In the genomic region with DNA sequence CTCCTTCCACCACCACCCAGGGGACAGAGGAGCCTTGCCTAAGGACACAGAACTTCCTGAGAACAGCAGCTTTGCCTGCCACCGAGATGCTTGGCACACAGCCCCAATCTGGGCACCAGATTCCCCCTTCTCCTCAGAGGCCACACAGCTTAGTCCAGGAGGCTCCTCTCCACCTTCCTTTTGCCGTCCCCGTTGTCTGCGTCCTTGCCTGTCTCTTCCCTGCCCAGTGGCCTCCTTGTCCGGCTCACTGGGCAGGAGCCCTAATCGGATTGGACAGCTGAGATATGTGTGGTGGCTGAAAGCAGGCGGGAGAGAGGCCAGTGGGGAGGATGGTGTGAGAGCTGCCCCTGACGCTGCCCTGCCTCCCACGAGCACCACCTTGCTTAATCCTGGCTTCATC, we compare ENCODE assay signal across 8 mouse cellular contexts. TPM values are rescaled to one million over a fixed set of nuclear protein-coding genes. Genes with fewer than 3 reads are reported as not detected.
DNase-seq lines count a peak whose midpoint lies in the region; ATAC-seq and TF ChIP-seq lines count a peak whose summit lies in the region.

No protein-coding gene starts in this region.

- no peaks in the 10 kb centered on the region for H3K36me3 ChIP-seq in embryonic facial prominence, embryonic 14.5 days (ENCODE audit: control insufficient read depth, insufficient read depth, low read length)
- H3K36me3 ChIP-seq in intestine, postnatal 0 days (ENCODE audit: control insufficient read depth, insufficient read depth), result no peaks in the 10 kb centered on the region

- peaks cover 94% of the 10 kb centered on the region for H3K4me1 ChIP-seq in embryonic facial prominence, embryonic 14.5 days (ENCODE audit: control insufficient read depth, insufficient read depth, low read length)
- peaks cover 46% of the 10 kb centered on the region for H3K4me1 ChIP-seq in intestine, postnatal 0 days (replicated peaks; ENCODE audit: control insufficient read depth, insufficient read depth, low read length)

- no peak for TF ChIP-seq CTCF in intestine, postnatal 0 days (IDR thresholded peaks at IDR 0.05; ENCODE audit: low read depth)

- H3K9ac ChIP-seq in embryonic facial prominence, embryonic 14.5 days (ENCODE audit: low read depth, low read length), result peak overlapping the region; percentile 48
- no peak overlapping the region; the same call in 1 of the 2 replicates for H3K9ac ChIP-seq in intestine, postnatal 0 days (ENCODE audit: low read depth, low read length)

- H3K27me3 ChIP-seq in embryonic facial prominence, embryonic 14.5 days (replicated peaks; ENCODE audit: control insufficient read depth, insufficient read depth, low read length), result no peaks in the 10 kb centered on the region
- no peaks in the 10 kb centered on the region for H3K27me3 ChIP-seq in intestine, postnatal 0 days (replicated peaks; ENCODE audit: control insufficient read depth, insufficient read depth, low read length)

- peak; percentile 48 for DNase-seq in adrenal gland, adult 2 months
- DNase-seq in adrenal gland, postnatal 25 days, result no peak
- DNase-seq in 3T3-L1 (ENCODE audit: low read depth, low spot score), result peak; percentile 35
- no peak for DNase-seq in embryonic facial prominence, embryonic 14.5 days (ENCODE audit: low spot score)
- peak; percentile 91 for DNase-seq in retina, adult 2 months (ENCODE audit: low read depth, low spot score)
- DNase-seq in right cerebral cortex, postnatal 4 days, result no peak
- no peak for DNase-seq in thymus, postnatal 25 days

- ATAC-seq in embryonic facial prominence, embryonic 14.5 days (ENCODE audit: low read depth), result no peak
- ATAC-seq in intestine, postnatal 0 days, result no peak

- H3K4me2 ChIP-seq in embryonic facial prominence, embryonic 14.5 days (ENCODE audit: low read depth, low read length), result peak overlapping the region; percentile 84
- H3K4me2 ChIP-seq in intestine, postnatal 0 days (replicated peaks; ENCODE audit: low read depth), result peak overlapping the region; percentile 21; the same call in 1 of the 2 replicates

- peak overlapping the region; percentile 58 for H3K4me3 ChIP-seq in embryonic facial prominence, embryonic 14.5 days (ENCODE audit: low read depth, low read length)
- no peak overlapping the region for H3K4me3 ChIP-seq in intestine, postnatal 0 days (ENCODE audit: low read depth, low read length)

- WGBS in embryonic facial prominence, embryonic 14.5 days, result 6% methylated on average over 9 of the region's 9 CpGs
- WGBS in intestine, postnatal 0 days, result 26% methylated on average over 9 of the region's 9 CpGs

- H3K9me3 ChIP-seq in embryonic facial prominence, embryonic 14.5 days (ENCODE audit: control insufficient read depth, low read length), result no peaks in the 10 kb centered on the region
- no peaks in the 10 kb centered on the region for H3K9me3 ChIP-seq in intestine, postnatal 0 days (ENCODE audit: control insufficient read depth)

- peak overlapping the region; percentile 84 for H3K27ac ChIP-seq in embryonic facial prominence, embryonic 14.5 days (replicated peaks; ENCODE audit: low read depth, low read length)
- no peak overlapping the region for H3K27ac ChIP-seq in intestine, postnatal 0 days (ENCODE audit: low read depth, low read length)

RNA-seq across cellular contexts. Expression of gene Rara, which starts 1.9 kb away (rescaled TPM):
- total RNA-seq in adrenal gland, adult 2 months (2021), result 10 to 100 TPM; 17.0 to 30.8 TPM
- 43.7 and 44.9 TPM in 2 replicates for polyA plus RNA-seq in adrenal gland, adult 2 months (2012; rRNA removed)
- total RNA-seq in adrenal gland, postnatal 25 days (2021), result 21.8 and 27.7 TPM in 2 replicates
- 46.4 and 50.3 TPM in 2 replicates for polyA plus RNA-seq in embryonic facial prominence, embryonic 14.5 days (2014; fragmentation: Nextera tagmentation; extraction: Ambion mirVana)
- polyA plus RNA-seq in intestine, postnatal 0 days (2015; fragmentation: Nextera tagmentation; extraction: Ambion mirVana), result 22.2 and 22.4 TPM in 2 replicates

RNA-seq across cellular contexts. Expression of gene Cdc6, which starts 21.9 kb away (rescaled TPM):
- total RNA-seq in adrenal gland, adult 2 months (2021), result under 1 TPM; 0.48 to 0.86 TPM
- 0.07 and 0.08 TPM in 2 replicates for polyA plus RNA-seq in adrenal gland, adult 2 months (2012; rRNA removed)
- total RNA-seq in adrenal gland, postnatal 25 days (2021), result 1.7 and 4.3 TPM in 2 replicates
- 22.7 and 23.0 TPM in 2 replicates for polyA plus RNA-seq in embryonic facial prominence, embryonic 14.5 days (2014; fragmentation: Nextera tagmentation; extraction: Ambion mirVana)
- polyA plus RNA-seq in intestine, postnatal 0 days (2015; fragmentation: Nextera tagmentation; extraction: Ambion mirVana), result 4.0 and 4.5 TPM in 2 replicates

RNA-seq across cellular contexts. Expression of gene Gjd3, which starts 53.3 kb away (rescaled TPM):
- total RNA-seq in adrenal gland, adult 2 months (2021), result not detected
- 1.1 and 1.2 TPM in 2 replicates for polyA plus RNA-seq in adrenal gland, adult 2 months (2012; rRNA removed)
- not detected in 2 replicates for total RNA-seq in adrenal gland, postnatal 25 days (2021)
- 0.34 and 0.56 TPM in 2 replicates for polyA plus RNA-seq in embryonic facial prominence, embryonic 14.5 days (2014; fragmentation: Nextera tagmentation; extraction: Ambion mirVana)
- 0.61 and 0.80 TPM in 2 replicates for polyA plus RNA-seq in intestine, postnatal 0 days (2015; fragmentation: Nextera tagmentation; extraction: Ambion mirVana)

Comparison
In these comparisons a context has a peak if more than half of its experiments do, and no peak if none do; other contexts are left out.
1. DNase-seq: peak in adrenal gland, adult 2 months (single experiment), 3T3-L1 (single experiment) and retina, adult 2 months (single experiment); none in adrenal gland, postnatal 25 days (single experiment), embryonic facial prominence, embryonic 14.5 days (single experiment), right cerebral cortex, postnatal 4 days (single experiment) and thymus, postnatal 25 days (single experiment).